Mouse (Mus musculus): ENCODE results near the gene Cdh24.

- TF ChIP-seq CTCF (IDR thresholded peaks at IDR 0.05; ENCODE audit: low read depth, low read length) (no peak), POLR2A (IDR thresholded peaks at IDR 0.05; ENCODE audit: insufficient read depth, low read length) (no peak), EP300 (IDR thresholded peaks at IDR 0.05; ENCODE audit: insufficient read depth, low read depth, low read length) (no peak)
Measured at GRCm38 (mm10) chr14:54646898-54647636, 5.9 kb upstream of the Cdh24 start.

Data from ES-Bruce4 (cell line).